Mouse (Mus musculus) neural tube, embryonic 12.5 days (tissue): ENCODE measurements at regions not wholly inside any gene's neighbourhood (a gene's known extent, or its start where the extent isn't known, plus 50 kb on each side); places are given as distances from the start of the nearest gene placed in this dataset.

ENCODE experiments used
- ATAC-seq: fragments of 200-750 bp; cut with Nextera tagmentation; 2 replicates; pipeline ENCODE4 v1.8.0; 2017; ENCODE audit warnings: low read depth, mild to moderate bottlenecking, moderate TSS enrichment, moderate library complexity; ENCODE audit not compliant: low FRiP score
- H3K27ac ChIP-seq: fragments of 300-500 bp; sonication (generic); 2 replicates; pipeline ENCODE4 v1.5.1; 2016
- H3K27me3 ChIP-seq: fragments of 300-500 bp; sonication (generic); replicated peaks from 2 replicates; pipeline ENCODE4 v1.6.1; 2016; ENCODE audit warnings: mild to moderate bottlenecking
- H3K36me3 ChIP-seq: fragments of 300-500 bp; sonication (generic); 2 replicates; pipeline ENCODE4 v1.6.1; 2016; ENCODE audit warnings: mild to moderate bottlenecking
- H3K4me1 ChIP-seq: fragments of 300-500 bp; sonication (generic); 2 replicates; pipeline ENCODE4 v1.6.1; 2016
- H3K4me2 ChIP-seq: fragments of 300-500 bp; sonication (generic); replicated peaks from 2 replicates; pipeline ENCODE4 v1.6.1; 2016; ENCODE audit warnings: mild to moderate bottlenecking
- H3K4me3 ChIP-seq: fragments of 300-500 bp; sonication (generic); 2 replicates; pipeline ENCODE4 v1.5.1; 2016
- H3K9ac ChIP-seq: fragments of 300-500 bp; sonication (generic); 2 replicates; pipeline ENCODE4 v1.6.1; 2016; ENCODE audit warnings: mild to moderate bottlenecking
- H3K9me3 ChIP-seq: fragments of 300-500 bp; sonication (generic); 2 replicates; pipeline ENCODE4 v1.6.1; 2016; ENCODE audit warnings: mild to moderate bottlenecking
- WGBS: fragments of 180-500 bp; shearing (Covaris S2); methylation state at CpG from one replicate; pipeline ENCODE4 v1.1.7; 2016; 5-methylcytosine and 5-hydroxymethylcytosine counted together

DNA sequence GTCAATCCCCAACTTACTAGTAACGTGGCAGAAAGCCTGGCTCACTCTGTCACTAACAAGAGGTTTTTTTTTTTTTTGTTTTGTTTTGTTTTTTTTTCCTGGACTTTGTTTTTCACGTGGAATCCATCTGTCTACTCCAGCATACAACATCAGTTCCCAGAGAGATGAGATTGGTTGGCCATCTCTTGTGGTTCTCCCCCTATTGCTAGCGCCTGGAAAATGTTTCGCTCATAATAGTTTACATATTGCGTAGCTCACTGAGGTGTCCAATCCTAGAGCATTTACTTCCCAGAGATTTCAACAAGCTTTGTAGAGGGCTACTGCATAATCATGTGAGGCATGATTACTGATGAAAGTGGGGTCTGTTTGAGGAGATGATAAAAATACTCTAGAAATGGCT lies 360.1 kb downstream of the Gsdmc2 start:
- Histone ChIP-seq H3K9ac (no peak overlapping the region), H3K36me3 (no peaks in the 10 kb centered on the region), H3K4me2 (no peak overlapping the region), H3K27ac (no peak overlapping the region), H3K9me3 (no peaks in the 10 kb centered on the region), H3K27me3 (no peaks in the 10 kb centered on the region), H3K4me3 (no peak overlapping the region), H3K4me1 (no peaks in the 10 kb centered on the region)
- 82% methylated on average over 5 of the region's 5 CpGs for WGBS
- ATAC-seq, result no peak

GRCm38 (mm10) chr15:63484217-63484887 lies 360.6 kb downstream of the Gsdmc2 start:
- H3K27me3 ChIP-seq, result no peaks in the 10 kb centered on the region
- H3K4me1 ChIP-seq, result no peaks in the 10 kb centered on the region
- no peak for ATAC-seq
- no peaks in the 10 kb centered on the region for H3K36me3 ChIP-seq
- WGBS, result 65% methylated on average over 4 of the region's 4 CpGs
- H3K9me3 ChIP-seq, result no peaks in the 10 kb centered on the region
- no peak overlapping the region for H3K4me2 ChIP-seq
- H3K9ac ChIP-seq, result no peak overlapping the region
- H3K27ac ChIP-seq, result no peak overlapping the region
- no peak overlapping the region for H3K4me3 ChIP-seq

- H3K27ac ChIP-seq, result no peak overlapping the region
- H3K27me3 ChIP-seq, result no peaks in the 10 kb centered on the region
- no peak for ATAC-seq
- no peak overlapping the region for H3K9ac ChIP-seq
- H3K4me2 ChIP-seq, result no peak overlapping the region
- H3K36me3 ChIP-seq, result no peaks in the 10 kb centered on the region
- no peak overlapping the region for H3K4me3 ChIP-seq
- WGBS, result 74% methylated on average over 1 of the region's 1 CpGs
- no peaks in the 10 kb centered on the region for H3K9me3 ChIP-seq
- H3K4me1 ChIP-seq, result no peaks in the 10 kb centered on the region
Observed at GRCm38 (mm10) chr15:63479270-63479805, 365.6 kb downstream of the Gsdmc2 start.

- Histone ChIP-seq H3K27ac (no peak overlapping the region), H3K9ac (no peak overlapping the region), H3K36me3 (no peaks in the 10 kb centered on the region), H3K4me3 (no peak overlapping the region), H3K9me3 (no peaks in the 10 kb centered on the region), H3K4me2 (no peak overlapping the region), H3K4me1 (no peaks in the 10 kb centered on the region), H3K27me3 (no peaks in the 10 kb centered on the region)
- 80% methylated on average over 1 of the region's 1 CpGs for WGBS
- no peak for ATAC-seq
Observed at GRCm38 (mm10) chr15:63466916-63467315, 378.1 kb downstream of the Gsdmc2 start.

DNA sequence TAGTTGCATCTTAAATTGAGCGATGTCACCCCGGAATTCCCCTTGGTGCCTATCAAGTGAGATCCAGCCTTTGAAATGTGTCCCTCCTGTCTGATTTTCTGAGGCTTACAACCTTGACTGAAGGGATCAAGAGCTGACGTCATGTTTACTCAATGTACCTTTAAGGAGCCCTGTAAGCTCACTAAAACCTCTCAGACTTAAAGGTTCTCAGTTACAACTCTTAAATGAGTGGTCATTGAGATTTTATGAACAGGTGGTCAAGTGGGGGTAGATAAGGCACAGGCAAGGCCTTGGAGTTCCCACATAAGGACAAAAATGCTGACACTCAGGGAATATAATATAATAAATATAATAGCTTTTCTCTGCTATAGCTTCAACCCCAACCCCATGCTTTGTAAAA lies 392.4 kb downstream of the Gsdmc2 start:
- H3K9me3 ChIP-seq, result no peaks in the 10 kb centered on the region
- H3K4me1 ChIP-seq, result no peaks in the 10 kb centered on the region
- H3K27ac ChIP-seq, result no peak overlapping the region
- no peak overlapping the region for H3K9ac ChIP-seq
- no peak overlapping the region for H3K4me3 ChIP-seq
- H3K4me2 ChIP-seq, result no peak overlapping the region
- 93% methylated on average over 3 of the region's 3 CpGs for WGBS
- H3K27me3 ChIP-seq, result no peaks in the 10 kb centered on the region
- ATAC-seq, result no peak
- no peaks in the 10 kb centered on the region for H3K36me3 ChIP-seq

DNA sequence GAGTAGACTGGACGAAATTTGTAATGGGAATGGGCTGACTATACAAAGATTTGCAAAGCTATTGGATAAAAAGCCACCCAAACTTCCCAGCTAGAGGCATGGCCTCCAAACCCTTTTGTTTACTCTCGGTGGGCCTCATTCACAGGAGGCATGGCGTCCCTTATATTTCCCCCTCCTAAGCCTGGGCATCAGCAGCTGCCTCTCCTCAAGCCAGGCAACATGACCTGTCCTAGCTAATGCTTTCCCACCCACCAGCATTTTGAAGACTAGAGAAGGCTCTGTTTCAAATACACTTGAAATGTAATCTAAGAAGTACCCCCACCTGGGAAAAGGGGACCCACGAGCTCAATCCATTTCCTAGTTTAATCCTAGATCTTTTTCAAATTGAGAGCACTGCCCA lies 398.7 kb downstream of the Gsdmc2 start:
- WGBS, result 78% methylated on average over 4 of the region's 4 CpGs
- no peaks in the 10 kb centered on the region for H3K36me3 ChIP-seq
- no peak overlapping the region for H3K4me2 ChIP-seq
- no peak overlapping the region for H3K9ac ChIP-seq
- H3K9me3 ChIP-seq, result no peaks in the 10 kb centered on the region
- no peak overlapping the region for H3K27ac ChIP-seq
- H3K4me3 ChIP-seq, result no peak overlapping the region
- no peaks in the 10 kb centered on the region for H3K4me1 ChIP-seq
- H3K27me3 ChIP-seq, result no peaks in the 10 kb centered on the region
- no peak for ATAC-seq

DNA sequence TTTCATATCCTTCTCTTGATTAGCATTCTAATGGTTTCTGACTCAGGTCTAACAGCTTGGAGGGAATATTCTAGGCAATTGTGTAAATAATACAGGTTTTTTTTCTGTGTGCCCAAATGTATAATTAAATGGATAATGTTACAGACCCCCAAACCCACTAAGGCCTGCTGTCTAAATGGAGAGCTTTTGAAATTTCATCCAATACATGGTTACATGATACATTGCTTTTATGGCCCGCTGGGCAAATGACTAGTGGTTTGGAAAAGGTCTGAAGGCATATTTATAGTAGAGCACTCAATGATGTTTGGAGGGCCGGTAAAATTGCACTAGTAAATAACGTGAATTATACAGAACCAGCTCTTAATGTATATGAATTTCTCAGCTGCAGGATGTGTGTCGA lies 400.0 kb downstream of the Gsdmc2 start:
- Histone ChIP-seq H3K27ac (no peak overlapping the region), H3K4me2 (no peak overlapping the region), H3K36me3 (no peaks in the 10 kb centered on the region), H3K9ac (no peak overlapping the region), H3K27me3 (no peaks in the 10 kb centered on the region), H3K4me1 (no peaks in the 10 kb centered on the region), H3K4me3 (no peak overlapping the region), H3K9me3 (no peaks in the 10 kb centered on the region)
- WGBS, result 77% methylated on average over 4 of the region's 4 CpGs
- ATAC-seq, result no peak

- no peak overlapping the region for H3K27ac ChIP-seq
- WGBS, result 78% methylated on average over 6 of the region's 6 CpGs
- no peaks in the 10 kb centered on the region for H3K36me3 ChIP-seq
- no peak overlapping the region for H3K9ac ChIP-seq
- no peaks in the 10 kb centered on the region for H3K9me3 ChIP-seq
- no peak overlapping the region for H3K4me2 ChIP-seq
- no peaks in the 10 kb centered on the region for H3K27me3 ChIP-seq
- no peak for ATAC-seq
- no peaks in the 10 kb centered on the region for H3K4me1 ChIP-seq
- no peak overlapping the region for H3K4me3 ChIP-seq
Observed at GRCm38 (mm10) chr15:63442146-63442780, 402.7 kb downstream of the Gsdmc2 start.

GRCm38 (mm10) chr15:63412649-63413048 lies 432.3 kb downstream of the Gsdmc2 start:
- no peak overlapping the region for H3K4me3 ChIP-seq
- H3K36me3 ChIP-seq, result no peaks in the 10 kb centered on the region
- no peaks in the 10 kb centered on the region for H3K27me3 ChIP-seq
- no peak for ATAC-seq
- 84% methylated on average over 4 of the region's 4 CpGs for WGBS
- no peaks in the 10 kb centered on the region for H3K4me1 ChIP-seq
- no peak overlapping the region for H3K4me2 ChIP-seq
- H3K9ac ChIP-seq, result no peak overlapping the region
- H3K27ac ChIP-seq, result no peak overlapping the region
- no peaks in the 10 kb centered on the region for H3K9me3 ChIP-seq

DNA sequence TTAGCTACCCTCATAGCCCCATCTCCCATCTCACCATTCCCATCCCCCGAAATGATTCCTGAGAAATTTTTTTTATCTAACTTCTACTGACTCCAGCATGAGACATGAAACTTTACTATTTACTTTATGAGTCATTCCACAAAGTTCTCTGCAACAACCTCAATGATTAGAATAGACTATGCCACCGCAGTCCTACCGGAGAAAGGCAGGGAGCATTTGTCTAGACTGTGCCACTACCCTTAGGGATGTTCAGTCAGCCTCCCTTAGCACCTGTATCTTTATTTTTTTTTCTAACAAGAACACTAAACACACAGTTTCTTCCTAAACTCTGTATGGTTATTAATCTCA lies 433.2 kb downstream of the Gsdmc2 start:
- Histone ChIP-seq H3K36me3 (no peaks in the 10 kb centered on the region), H3K4me2 (no peak overlapping the region), H3K9me3 (no peaks in the 10 kb centered on the region), H3K27ac (no peak overlapping the region), H3K9ac (no peak overlapping the region), H3K4me1 (no peaks in the 10 kb centered on the region), H3K4me3 (no peak overlapping the region), H3K27me3 (no peaks in the 10 kb centered on the region)
- no peak for ATAC-seq
- 93% methylated on average over 3 of the region's 3 CpGs for WGBS

DNA sequence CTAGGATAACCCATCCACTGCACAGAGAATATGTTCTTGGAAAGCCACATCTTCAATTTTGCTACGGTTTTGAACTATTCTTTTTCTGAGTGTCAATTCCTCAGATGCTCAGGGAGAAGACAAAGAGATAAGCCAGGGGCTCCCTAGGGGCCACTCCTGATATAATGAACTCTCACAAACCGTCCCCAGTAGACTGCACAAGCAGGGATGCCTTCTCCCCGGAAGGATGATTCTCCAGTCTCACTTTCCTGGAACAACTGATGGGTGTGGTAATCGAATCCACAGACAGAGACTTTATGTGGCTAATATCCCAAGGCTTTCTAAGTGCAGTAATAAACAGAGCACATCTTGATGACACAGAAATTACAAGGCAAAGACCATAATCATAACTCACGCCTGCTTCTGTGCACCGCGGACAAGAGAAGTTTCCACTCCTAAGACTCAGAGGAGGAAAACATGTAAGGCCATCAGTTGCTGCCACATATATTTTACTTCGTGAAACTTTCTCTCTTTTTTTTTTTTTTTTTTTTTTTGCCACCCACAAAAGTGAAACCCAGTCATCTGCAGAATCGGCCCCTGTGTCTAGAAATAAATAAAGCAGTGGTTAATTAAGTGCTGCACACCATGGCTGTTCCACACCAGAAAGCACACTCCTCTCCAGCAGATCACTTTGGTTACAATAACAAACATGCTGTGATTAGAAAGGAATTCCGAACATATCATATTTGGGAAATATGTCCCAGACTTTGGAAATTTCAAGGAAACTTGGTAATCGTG lies 433.8 kb downstream of the Gsdmc2 start:
- WGBS, result 78% methylated on average over 11 of the region's 11 CpGs

GRCm38 (mm10) chr15:63400445-63400844 lies 444.5 kb downstream of the Gsdmc2 start:
- H3K4me2 ChIP-seq, result no peak overlapping the region

More for the DNA sequence above, 433.8 kb downstream of the Gsdmc2 start:
- ATAC-seq, result no peak
- no peaks in the 10 kb centered on the region for H3K36me3 ChIP-seq
- H3K9me3 ChIP-seq, result no peaks in the 10 kb centered on the region
- H3K4me1 ChIP-seq, result no peaks in the 10 kb centered on the region
- H3K9ac ChIP-seq, result no peak overlapping the region
- H3K4me2 ChIP-seq, result no peak overlapping the region
- no peak overlapping the region for H3K4me3 ChIP-seq
- no peak overlapping the region for H3K27ac ChIP-seq
- H3K27me3 ChIP-seq, result no peaks in the 10 kb centered on the region

More at GRCm38 (mm10) chr15:63400445-63400844, 444.5 kb downstream of the Gsdmc2 start:
- Histone ChIP-seq H3K4me1 (no peaks in the 10 kb centered on the region), H3K9me3 (no peaks in the 10 kb centered on the region), H3K9ac (no peak overlapping the region), H3K27me3 (no peaks in the 10 kb centered on the region), H3K36me3 (no peaks in the 10 kb centered on the region), H3K4me3 (no peak overlapping the region), H3K27ac (no peak overlapping the region)
- no peak for ATAC-seq
- WGBS, result 66% methylated on average over 3 of the region's 3 CpGs
